Mouse (Mus musculus) monocyte, adult 2 months (primary cell): Measurements from ENCODE around the gene Pik3r5.

Experiments used
- DNase-seq, 2 experiments: peaks; one replicate each; pipeline ENCODE4 v3.0.0; 2022; ENCODE audit warnings: low spot score in 2 of 2, low read depth in 1 of 2

The Pik3r5 gene

DNA sequence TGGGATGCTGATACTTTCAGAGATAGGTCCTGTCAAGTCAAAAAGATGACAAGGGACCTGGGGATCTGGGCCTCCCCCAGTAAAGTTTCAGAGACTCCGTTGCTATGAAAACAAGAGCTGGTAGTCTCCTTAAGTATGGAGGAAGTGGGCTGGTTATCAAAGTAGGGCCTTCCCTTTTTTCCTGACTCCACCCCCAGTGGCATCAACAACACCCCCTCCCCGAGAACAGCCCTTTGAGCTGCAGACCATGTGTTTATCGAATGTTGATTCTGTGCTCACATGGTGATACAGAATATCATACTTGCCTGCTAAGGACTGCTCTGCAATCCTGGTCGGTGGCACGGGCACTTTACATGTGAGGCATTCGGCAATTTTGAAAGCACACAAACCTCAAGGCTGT is 51.3 kb downstream of the Pik3r5 start:
- no peak for DNase-seq

DNA sequence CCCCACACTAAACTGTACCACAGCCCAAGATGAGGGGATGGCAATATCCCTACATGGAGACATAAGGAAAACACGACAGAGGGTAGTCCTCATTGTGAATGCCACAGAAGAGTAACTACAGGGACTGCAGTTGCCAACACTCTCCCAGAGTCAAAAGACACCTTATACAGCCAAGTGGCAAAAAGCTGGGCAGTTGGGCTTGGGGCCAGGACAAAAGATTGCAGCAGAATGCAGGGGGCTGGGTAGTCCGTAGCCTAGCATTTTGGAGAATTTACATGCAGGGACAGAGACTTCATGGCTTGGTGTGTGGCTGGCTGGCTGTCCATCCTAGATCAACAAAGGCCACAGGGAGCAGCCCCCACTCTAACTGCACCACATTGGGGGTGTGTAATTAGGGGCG is 52.5 kb downstream of the Pik3r5 start:
- DNase-seq, result no peak

DNA sequence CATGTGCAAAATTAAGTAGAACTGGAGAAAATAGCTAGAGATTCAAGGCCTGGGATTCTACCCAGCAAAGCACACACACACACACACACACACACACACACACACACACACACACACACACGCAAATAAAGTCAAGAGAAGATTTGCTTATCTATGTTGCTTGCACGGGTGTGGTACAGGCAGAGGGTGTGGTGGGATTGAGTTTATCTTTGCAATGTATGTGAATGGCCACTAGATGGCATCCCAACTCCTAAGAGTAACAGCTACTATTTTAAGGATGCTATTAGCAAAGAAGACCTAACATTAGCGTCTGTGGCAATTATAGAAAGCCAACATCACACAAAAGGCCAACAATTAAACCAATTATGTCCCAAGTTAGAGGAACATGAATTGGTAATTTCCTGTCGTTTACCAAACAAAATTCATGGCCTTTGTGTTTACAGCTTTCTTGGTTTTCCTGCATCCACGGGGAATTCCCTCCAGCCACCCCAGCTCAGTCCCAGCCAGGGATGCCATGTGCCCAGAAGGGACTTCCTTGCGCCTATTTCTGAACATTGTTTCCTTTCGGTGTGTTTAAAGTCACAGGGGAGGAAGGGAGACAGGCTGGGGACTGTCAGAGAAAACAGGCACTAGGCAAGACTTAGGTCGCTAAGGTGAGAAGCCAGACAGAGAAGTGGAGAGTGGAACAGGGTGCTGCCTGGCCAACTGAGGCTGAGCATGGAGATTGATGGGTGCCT is 53.5 kb downstream of the Pik3r5 start:
- no peak for DNase-seq

DNA sequence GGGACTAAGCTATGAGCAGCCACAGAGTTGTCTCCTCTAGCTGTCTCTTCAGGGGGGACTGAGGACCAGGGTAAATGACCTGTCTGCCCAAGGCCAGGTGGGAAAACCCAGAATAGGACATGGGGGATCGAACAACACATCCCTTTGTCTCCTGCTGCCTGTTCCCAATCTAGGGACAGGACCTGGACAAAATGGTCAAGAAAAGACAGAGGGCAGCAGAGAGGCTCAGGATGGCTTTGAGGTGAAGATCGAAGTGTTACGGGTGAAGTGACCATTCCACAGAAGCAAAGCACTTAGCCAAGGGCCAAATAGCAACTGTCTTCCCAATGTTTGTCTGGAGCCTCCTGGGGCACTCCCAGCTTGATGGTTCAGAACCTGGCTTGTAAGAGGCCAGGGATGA is 54.2 kb downstream of the Pik3r5 start:
- DNase-seq, result no peak

DNA sequence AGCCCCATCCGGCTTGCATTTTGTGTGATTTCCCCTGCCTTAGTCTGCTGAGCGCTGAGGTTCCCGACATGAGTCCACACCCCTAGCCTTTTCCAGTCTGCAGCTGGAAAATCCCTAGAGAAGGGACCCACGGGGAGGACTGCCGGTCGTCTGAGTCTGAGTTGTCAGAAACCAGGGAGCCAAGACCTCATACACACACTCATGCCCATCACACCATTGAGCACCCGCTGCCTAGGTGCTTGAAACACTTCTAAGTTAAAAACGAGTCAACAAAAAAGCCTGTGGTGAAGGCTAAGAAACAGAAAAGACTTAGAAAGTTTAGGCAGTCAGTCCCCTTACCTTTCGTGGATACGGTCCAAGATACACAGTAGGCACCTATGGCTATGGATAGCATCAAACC is 55.8 kb downstream of the Pik3r5 start:
- DNase-seq, result no peak

DNA sequence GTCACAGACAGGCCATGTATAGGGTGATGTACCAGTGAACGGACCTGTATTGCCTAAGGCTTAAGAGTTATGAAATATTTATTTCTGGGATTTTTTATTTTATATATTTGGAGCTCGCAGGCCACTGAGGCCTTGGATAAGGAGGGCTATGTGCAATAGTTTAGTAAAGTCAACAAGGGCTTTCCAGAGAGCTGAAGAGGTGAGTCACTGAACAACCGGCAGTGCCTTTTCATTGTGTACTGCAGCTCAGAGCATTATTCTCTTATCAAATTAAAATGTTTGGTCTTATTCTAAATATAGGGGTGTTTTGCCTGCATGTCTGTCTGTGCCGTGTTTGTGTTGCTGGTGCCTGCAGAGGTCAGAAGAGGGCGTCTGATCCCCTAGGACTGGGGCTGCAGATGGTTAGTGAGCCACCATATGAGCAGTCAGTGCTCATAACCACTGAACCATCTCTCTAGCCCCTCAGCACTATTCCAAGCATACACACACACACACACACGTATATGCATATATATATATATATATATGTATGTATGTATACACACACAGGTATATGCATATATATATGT is 56.4 kb downstream of the Pik3r5 start:
- no peak for DNase-seq

DNA sequence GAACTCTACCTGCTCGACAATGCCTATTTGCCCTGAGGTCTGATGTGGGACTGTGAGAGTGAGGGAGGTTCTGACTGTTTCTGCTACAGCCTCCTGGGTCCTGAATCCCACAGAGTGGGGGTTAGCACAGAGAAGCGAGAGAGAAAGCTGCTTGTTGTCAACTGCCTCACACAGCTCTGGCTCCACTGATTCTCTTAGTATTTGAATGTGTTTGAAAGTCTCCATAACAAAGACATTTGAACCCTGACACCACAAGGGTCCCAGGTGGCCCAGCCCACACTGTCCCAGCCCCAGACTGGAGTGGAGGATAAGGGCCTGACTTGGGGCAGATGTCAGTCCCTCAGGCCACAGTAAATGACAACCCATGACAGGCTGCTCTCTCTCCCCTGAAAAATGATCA is 57.3 kb downstream of the Pik3r5 start:
- no peak for DNase-seq

DNA sequence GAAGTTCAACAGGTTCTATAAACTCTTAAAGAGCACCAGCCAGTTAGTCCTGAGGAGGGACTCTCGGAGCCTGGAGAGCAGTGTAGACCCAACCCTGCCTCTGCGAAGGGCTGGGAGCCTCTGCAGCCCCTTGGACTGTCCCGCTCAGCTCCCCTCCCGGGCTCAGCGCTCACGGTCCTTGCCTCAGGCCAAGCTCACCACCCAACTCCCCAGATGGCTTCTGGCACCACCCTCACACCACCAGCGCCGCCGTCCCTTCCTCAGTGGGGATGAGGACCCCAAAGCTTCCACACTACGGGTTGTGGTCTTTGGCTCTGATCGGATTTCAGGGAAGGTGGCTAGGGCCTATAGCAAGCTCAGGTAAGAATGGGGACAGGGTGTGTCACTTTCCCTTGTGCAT is 60.7 kb downstream of the Pik3r5 start:
- DNase-seq, result no peak

DNA sequence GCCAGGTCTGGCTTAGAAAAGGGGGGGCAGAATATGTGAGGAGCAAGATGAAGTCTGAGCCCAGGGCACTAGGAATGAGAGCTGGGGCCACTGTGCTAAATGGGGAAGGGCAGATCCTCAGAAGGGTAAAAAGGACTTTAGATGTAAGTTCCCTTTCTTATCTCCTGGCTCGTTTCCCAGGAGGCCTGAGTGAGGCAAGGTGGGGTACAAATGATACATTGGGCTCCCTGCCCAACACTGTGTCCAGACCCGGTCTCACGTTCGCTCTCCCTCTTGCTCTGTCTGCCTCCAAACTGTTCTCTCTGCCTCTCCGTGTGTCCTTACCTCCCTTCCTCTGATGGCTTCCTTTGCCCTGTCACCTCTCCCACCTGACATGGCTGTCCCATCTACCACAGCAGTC is 61.8 kb downstream of the Pik3r5 start:
- no peak for DNase-seq

DNA sequence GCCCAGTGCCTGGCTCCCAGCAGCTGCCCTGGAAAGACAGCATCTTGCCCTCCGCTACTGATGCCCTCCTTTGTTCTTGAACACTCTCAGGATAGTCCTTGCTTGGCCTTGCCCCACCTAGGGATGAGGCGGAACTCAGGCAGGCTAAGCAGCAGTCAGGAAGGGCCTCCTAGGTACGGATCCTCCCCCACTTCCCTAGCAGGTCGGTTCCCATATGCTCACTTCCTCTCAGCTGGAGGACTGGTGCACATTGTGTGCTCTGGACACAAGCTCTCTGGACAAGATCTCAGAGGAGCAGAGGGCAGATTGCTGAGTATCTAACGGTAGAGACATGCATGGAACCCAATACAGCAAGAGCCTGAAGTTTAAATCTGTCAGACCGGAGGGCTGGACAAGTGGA is 65.2 kb downstream of the Pik3r5 start:
- DNase-seq, result no peak

DNA sequence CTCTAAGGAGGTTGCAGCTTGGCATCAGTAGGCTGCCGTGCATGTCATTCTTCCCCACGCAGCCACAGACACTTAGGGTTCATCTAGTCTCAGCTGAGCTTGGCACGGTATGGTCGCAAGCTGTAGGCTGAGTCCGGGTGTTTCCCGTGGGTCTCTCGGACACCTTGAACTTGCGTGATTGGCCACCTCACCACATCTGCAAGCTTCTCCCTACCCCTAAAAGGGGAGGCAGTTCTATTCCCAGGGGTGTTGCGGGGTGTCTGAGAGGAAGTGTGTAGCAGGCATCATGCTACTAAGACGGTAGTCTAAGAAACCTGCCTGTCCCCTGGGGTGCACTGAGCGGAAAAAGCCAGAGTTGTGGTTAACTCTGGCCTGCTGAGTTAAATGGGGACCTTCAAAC is 66.6 kb downstream of the Pik3r5 start:
- no peak for DNase-seq

DNA sequence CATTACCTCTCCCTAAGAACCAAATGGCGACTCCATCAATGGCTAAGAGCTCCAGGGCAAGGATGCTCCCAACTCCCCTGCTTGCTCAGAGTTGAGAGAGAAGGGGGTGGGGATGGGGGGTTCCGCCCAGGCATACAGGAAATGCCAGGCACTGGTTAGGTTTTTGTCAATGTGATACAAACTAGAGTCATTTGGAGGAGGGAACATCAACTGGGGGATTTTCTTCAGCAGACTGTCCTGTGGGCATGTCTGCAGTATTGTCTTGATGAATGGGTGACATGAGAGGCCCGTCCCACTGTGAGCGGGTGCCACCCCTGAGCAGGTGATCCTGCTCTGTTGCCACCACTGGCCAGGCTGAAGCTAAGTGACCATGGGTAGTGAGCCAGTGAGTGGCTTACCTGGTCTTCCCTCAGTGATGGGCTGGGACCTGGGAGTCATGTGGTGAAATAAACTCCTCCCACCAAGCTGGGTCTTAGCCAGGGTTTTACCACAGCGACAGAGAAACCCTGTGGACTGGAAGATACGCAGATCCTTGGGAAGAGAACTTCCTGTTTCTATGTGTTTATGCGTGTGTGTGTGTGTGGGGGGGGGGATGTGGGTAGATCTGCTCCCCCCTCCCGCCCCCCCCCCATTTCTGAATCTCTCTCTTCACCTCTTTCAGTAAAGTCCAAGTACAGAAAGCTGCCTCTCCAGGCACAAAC is 67.2 kb downstream of the Pik3r5 start:
- no peak for DNase-seq

DNA sequence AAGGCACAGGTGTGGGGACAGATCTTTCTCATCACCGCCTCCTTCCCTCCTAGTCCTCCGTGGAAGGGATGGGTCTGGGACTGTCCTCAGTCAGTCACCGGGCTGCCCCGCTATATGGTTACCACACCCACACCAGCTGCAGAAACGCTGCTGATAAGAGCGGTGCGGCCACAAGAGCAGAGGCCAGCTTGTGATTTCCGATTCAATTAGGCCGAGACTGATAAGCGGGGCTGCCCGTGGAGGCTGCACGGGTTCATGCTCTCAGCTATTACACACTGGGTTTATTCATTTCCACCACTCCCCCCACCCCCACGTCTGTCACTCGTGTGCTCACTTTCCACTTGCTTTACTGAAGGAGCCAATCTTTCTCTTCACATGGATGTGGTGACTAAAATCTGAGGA is 69.0 kb downstream of the Pik3r5 start:
- DNase-seq, result no peak

DNA sequence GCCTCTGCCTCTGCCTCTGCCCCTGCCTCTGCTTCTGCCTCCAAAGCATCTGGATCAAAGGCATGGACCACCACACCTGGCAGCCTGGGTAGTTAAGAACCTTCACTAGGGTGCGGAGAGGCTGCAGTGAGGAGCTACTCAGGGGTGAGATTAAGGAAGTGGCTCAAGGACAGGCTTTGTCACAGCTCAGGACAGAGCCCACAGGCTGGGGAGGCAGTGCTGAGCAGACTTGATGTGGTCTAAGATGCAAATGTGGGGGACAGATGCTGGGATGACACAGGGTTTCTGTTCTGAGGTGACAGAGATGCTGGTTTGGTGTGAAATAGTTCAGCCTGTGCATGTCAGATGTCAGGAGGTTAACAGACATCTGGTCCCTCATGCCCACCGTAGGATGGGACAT is 70.5 kb downstream of the Pik3r5 start:
- DNase-seq, result peak in 1 of 2 experiments; percentile 28

DNA sequence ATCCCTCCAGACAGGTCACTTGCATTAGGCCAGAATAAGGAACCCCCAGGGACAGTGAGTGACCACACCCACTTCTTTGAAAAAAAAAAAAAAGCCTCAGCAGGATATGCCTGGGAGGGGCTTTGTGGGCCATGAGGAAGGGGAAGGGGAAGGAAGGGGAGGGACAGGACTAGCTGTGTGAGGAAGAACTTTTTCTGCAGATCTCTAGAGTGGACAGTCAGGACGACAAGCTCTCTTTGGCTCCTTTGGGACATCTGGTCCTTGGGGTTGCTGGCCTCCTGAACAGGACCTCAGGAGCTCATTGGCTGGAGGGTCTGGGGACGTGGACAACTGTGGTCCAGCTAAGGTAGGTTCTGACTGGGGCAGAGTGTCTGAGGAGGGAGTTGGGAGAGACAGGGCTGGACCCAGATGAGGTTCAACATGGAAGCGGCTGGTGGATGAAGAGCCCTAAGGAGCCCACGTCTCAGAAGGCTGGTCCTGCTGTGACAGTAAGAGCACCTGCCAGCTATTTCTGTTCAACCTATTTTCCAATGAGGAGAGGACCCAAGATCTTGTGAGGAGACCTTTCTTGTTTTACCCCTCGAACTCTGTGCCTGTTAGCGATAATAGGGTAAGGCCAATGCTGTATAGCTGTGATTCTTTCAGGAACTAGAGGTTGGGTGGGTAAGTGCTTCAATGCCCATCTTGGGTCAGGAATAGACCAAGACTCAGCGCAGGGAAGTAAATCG is 71.1 kb downstream of the Pik3r5 start, which contains the start of gene Pik3r6:
Pik3r6 (plus strand) TSS at position 118 of the 728 bp plus-strand sequence.
- no peak for DNase-seq

DNA sequence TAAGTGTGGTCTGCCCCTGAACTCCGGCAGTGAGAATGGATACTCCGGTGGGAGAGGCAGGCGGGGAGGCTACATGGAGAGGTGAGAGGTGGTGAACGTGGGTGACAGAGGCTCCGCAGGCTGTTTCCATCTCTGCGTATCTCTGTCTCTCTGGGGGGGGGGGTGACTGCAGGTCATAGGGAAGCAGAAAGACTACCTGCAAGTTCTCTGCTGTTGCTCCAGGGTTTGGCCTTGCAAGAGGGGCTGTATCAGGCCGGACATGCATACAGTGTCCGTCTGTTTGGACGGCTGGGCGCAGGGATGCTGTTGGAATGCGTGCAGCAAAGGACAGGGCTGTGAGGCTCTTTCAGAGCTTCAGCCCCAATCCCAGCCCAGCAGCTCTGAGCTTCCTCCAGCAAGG is 73.0 kb downstream of the Pik3r5 start:
- no peak for DNase-seq

DNA sequence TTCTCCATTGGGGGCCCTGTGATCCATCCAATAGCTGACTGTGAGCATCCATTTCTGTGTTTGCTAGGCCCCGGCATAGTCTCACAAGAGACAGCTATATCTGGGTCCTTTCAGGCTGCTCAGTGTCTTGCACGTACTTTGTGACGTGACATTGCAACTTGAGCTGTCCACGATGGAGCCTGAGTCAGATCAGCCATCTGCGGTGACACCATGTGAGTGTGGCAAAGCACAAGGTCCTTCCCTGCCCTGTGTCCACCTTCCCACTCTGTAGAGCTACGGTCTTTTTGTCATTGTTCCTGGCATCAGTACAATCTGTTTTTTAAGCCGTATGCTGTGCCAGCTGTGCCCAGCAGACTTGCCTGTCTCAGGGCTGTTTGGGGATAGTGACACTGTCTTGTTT is 75.3 kb downstream of the Pik3r5 start:
- DNase-seq, result no peak

DNA sequence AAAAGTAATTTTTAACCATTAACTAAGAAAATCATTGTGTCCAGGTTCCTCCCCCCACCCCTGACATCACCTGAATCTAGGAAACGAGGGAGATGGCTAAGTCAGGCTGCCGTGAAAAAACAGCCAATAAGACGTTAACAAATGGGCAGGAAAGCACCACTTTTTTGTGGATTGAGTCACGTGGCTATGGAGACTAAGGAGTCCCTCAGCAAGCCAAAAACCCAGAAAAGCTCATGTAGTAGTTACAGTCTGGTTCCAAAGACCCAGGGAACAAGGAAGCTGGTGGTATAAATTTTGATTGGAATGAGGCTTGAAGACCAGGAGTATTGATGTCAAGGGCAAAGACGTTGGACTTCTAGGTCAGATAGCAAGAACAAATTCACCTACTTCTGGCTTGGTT is 76.7 kb downstream of the Pik3r5 start:
- no peak for DNase-seq

DNA sequence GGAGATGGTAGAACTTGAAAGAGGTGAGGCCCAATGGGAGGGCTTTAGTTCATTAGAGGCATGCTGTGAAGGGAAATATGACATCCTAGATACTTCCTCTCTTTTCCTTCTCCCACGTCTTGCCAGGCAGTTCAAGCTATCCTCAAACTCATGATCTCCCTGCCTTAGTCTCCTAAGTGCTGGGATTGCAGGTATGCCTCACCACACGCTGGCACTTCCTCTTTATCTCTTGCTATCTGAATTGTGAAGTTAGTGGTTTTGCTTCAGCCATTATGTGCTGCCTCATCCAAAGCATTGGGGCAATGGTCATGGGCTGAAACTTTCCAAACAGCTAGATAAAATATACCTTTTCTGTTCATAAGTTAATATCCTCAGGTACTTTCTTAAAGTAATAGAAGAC is 77.3 kb downstream of the Pik3r5 start:
- DNase-seq, result no peak

DNA sequence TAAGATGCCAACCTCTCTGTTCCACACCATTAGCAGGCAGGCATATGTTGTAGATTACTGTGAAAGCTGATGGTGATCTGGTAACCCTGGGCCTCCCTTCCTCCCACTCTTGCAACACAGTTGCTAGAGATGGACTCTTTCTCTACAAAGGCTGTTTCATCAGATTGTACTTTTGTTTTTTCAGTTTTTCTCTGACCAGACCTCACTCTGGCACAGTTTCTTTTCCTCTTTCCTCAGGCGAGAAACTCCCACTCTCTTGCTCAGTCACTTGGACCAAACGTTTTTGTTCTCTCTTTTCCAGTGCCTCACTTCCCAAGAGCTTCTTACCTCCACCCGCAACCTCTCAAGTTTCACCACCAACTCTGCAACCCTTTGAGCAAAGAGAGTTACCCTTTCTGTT is 82.0 kb downstream of the Pik3r5 start:
- DNase-seq, result peak; percentile 25 to 51

DNA sequence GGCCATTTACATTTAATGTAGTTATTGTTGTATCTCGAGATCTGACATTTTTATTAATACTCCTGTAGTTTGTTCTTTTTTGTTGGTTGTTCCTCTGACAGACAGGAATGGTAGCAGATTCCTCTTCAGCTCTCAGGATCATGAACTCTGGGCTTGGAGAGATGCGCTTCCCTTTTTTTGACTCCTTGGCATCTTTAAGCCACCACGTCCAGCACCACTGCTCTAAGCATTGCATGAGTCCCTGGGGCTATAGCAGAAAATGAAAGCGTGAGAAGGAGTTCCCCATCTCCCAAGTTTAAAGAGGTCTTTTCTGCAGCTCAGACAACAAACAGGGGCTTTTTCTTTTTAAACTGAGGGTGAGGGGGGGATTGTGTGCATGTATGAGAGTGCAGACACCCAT is 87.4 kb downstream of the Pik3r5 start:
- peak in 1 of 2 experiments; percentile 21 for DNase-seq

DNA sequence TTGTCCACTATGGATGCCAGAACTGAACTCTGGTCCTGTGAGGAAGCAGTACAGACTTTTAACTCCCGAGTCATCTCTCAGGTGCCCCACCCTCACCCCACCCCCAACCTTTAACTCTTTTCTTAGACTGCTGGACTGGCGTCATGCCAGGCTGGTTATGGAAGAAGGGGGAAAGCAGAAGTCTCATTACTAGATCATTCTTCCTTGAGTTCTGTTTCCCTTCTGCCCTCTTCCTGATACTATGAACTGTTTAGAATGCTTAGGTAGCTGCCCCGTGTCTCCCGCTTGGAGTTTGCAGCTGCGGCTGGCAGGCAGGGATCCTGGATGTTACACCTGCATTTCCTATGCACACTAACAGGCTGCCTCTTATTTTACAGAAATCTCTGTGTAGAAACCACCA is 87.9 kb downstream of the Pik3r5 start:
- peak in 1 of 2 experiments; percentile 25 for DNase-seq
